Mouse (Mus musculus): ENCODE data around the gene Lin7a.

Gene Lin7a

GRCm38 (mm10) chr10:107316100-107316499 is 44.6 kb downstream of the Lin7a start:
- DNase-seq (ENCODE audit: low spot score in 2 of 2) = no peak

- DNase-seq (ENCODE audit: low spot score in 2 of 2) = no peak
Observed at GRCm38 (mm10) chr10:107319648-107320047, 48.2 kb downstream of the Lin7a start.

GRCm38 (mm10) chr10:107323865-107324264 is 52.4 kb downstream of the Lin7a start:
- DNase-seq (ENCODE audit: low spot score in 2 of 2) = no peak

GRCm38 (mm10) chr10:107325558-107325957 is 54.1 kb downstream of the Lin7a start:
- no peak for DNase-seq (ENCODE audit: low spot score in 2 of 2)

- DNase-seq (ENCODE audit: low spot score in 2 of 2) = no peak
Observed at GRCm38 (mm10) chr10:107339524-107339923, 68.0 kb downstream of the Lin7a start.

- DNase-seq (ENCODE audit: low spot score in 2 of 2) = no peak
Observed at GRCm38 (mm10) chr10:107341151-107341550, 69.7 kb downstream of the Lin7a start.

- DNase-seq (ENCODE audit: low spot score in 2 of 2) = no peak
Observed at GRCm38 (mm10) chr10:107344200-107344599, 72.7 kb downstream of the Lin7a start.

- DNase-seq (ENCODE audit: low spot score in 2 of 2) = no peak
Observed at GRCm38 (mm10) chr10:107347842-107348241, 76.4 kb downstream of the Lin7a start.

GRCm38 (mm10) chr10:107351696-107352485 is 80.4 kb downstream of the Lin7a start:
- DNase-seq (ENCODE audit: low spot score in 2 of 2) = no peak

GRCm38 (mm10) chr10:107353483-107353882 is 82.0 kb downstream of the Lin7a start:
- peak in 1 of 2 experiments; percentile 39 for DNase-seq (ENCODE audit: low spot score in 2 of 2)

- DNase-seq (ENCODE audit: low spot score in 2 of 2) = no peak
Observed at GRCm38 (mm10) chr10:107358443-107359040, 87.1 kb downstream of the Lin7a start.

- no peak for DNase-seq (ENCODE audit: low spot score in 2 of 2)
Observed at GRCm38 (mm10) chr10:107359296-107359695, 87.8 kb downstream of the Lin7a start.

- no peak for DNase-seq (ENCODE audit: low spot score in 2 of 2)
Observed at GRCm38 (mm10) chr10:107361546-107361945, 90.1 kb downstream of the Lin7a start.

- no peak for DNase-seq (ENCODE audit: low spot score in 2 of 2)
Observed at GRCm38 (mm10) chr10:107362026-107362425, 90.5 kb downstream of the Lin7a start.

- no peak for DNase-seq (ENCODE audit: low spot score in 2 of 2)
Observed at GRCm38 (mm10) chr10:107363049-107363816, 91.7 kb downstream of the Lin7a start.

GRCm38 (mm10) chr10:107377218-107377617 is 105.7 kb downstream of the Lin7a start:
- no peak for DNase-seq (ENCODE audit: low spot score in 2 of 2)

- DNase-seq (ENCODE audit: low spot score in 2 of 2) = no peak
Observed at GRCm38 (mm10) chr10:107381143-107381746, 109.8 kb downstream of the Lin7a start.

- DNase-seq (ENCODE audit: low spot score in 2 of 2) = no peak
Observed at GRCm38 (mm10) chr10:107383825-107384224, 112.3 kb downstream of the Lin7a start.

GRCm38 (mm10) chr10:107389505-107389904 is 118.0 kb downstream of the Lin7a start:
- DNase-seq (ENCODE audit: low spot score in 2 of 2) = peak in 1 of 2 experiments; percentile 8

GRCm38 (mm10) chr10:107405347-107405746 is 133.9 kb downstream of the Lin7a start:
- DNase-seq (ENCODE audit: low spot score in 2 of 2) = no peak

- no peak for DNase-seq (ENCODE audit: low spot score in 2 of 2)
Observed at GRCm38 (mm10) chr10:107418306-107418705, 146.8 kb downstream of the Lin7a start.

GRCm38 (mm10) chr10:107436967-107437366 is 165.5 kb downstream of the Lin7a start:
- no peak for DNase-seq (ENCODE audit: low spot score in 2 of 2)

Measured in urinary bladder, adult 18-20 months (tissue).